Mouse (Mus musculus) C2C12 (cell line): Measurements from ENCODE around the gene Tmem127.

ENCODE experiments used
- CTCF ChIP-seq: IDR thresholded peaks from one replicate; pipeline ENCODE4 v1.5.1; 2011; ENCODE audit not compliant: control insufficient read depth, insufficient read depth, insufficient read length
- MAX ChIP-seq: IDR thresholded peaks from one replicate; pipeline ENCODE4 v1.6.1; 2011; ENCODE audit warnings: mild to moderate bottlenecking, control low read depth
- MYOD1 ChIP-seq: IDR thresholded peaks from one replicate; pipeline ENCODE4 v1.6.1; 2011; ENCODE audit warnings: low read depth; ENCODE audit not compliant: control insufficient read depth, insufficient read length
- USF1 ChIP-seq: IDR thresholded peaks from one replicate; pipeline ENCODE4 v1.6.1; 2011; ENCODE audit warnings: low read depth, mild to moderate bottlenecking, control low read depth, moderate library complexity

- TF ChIP-seq MAX, result no peak
- no peak for TF ChIP-seq CTCF
- no peak for TF ChIP-seq MYOD1
- TF ChIP-seq USF1, result no peak
Measured at GRCm38 (mm10) chr2:127252787-127253186, 5.1 kb downstream of the Tmem127 start.
